Mouse (Mus musculus) central nervous system, embryonic 14 days (tissue): ENCODE data around the gene Skint9. TPM values are rescaled to one million over a fixed set of nuclear protein-coding genes. Genes with fewer than 3 reads are reported as not detected.

Experiments used
- polyA plus RNA-seq: library from polyadenylated mRNA; depleted of rRNA; stranded (reverse); fragments of >200 nt; gene quantifications from 2 replicates; pipeline ENCODE4 v1.2.3, GENCODE M21; 2012; rRNA removed

Gene Skint9
- not detected in 2 replicates for polyA plus RNA-seq

GRCm38 (mm10) chr4:112433885-112434284 lies at the start of gene Skint9:
Skint9 (minus strand) TSS chr4:112433985.

Other genes starting within 250 kb of the Skint9 start
- not detected in 2 replicates for gene Skint3, start 201.7 kb downstream of the Skint9 start, polyA plus RNA-seq
- gene Skint2, start 123.2 kb upstream of the Skint9 start, polyA plus RNA-seq: not detected in 2 replicates